Mouse (Mus musculus): ENCODE data around the gene Dnajc7. TPM values are rescaled to one million over a fixed set of nuclear protein-coding genes. Genes with fewer than 3 reads are reported as not detected.
"Not testable (repeated sequence)": the region's sequence is repeated elsewhere in the genome, so short reads cannot be mapped to it uniquely, and the experiment has no call there.

Gene Dnajc7
- polyA plus RNA-seq, 1 experiment, result 89.7 TPM

- Histone ChIP-seq H3K36me3 (ENCODE audit: control insufficient read depth, insufficient read depth) (peaks cover 90% of the 10 kb centered on the region), H3K27me3 (ENCODE audit: control insufficient read depth, insufficient read depth, insufficient read length) (no peaks in the 10 kb centered on the region), H3K79me3 (ENCODE audit: low read depth) (peaks cover 2% of the 10 kb centered on the region), H3K4me3 (ENCODE audit: insufficient read depth, poor library complexity, severe bottlenecking) (no peak overlapping the region), H3K79me2 (ENCODE audit: control insufficient read depth, insufficient read depth) (no peaks in the 10 kb centered on the region), H3ac (ENCODE audit: control insufficient read depth, insufficient read length, low read depth) (no peak overlapping the region)
- TF ChIP-seq USF1 (IDR thresholded peaks at IDR 0.05; ENCODE audit: low read depth), result no peak
- no peak for TF ChIP-seq MYOG (IDR thresholded peaks at IDR 0.05; ENCODE audit: control insufficient read depth, extremely low read depth, insufficient read length)
- no peak for TF ChIP-seq CTCF (IDR thresholded peaks at IDR 0.05; ENCODE audit: control insufficient read depth, insufficient read depth, insufficient read length)
- TF ChIP-seq MAX (IDR thresholded peaks at IDR 0.05), result no peak
- no peak for TF ChIP-seq FOSL1 (IDR thresholded peaks at IDR 0.05; ENCODE audit: insufficient read depth, low read length, poor library complexity, severe bottlenecking)
- TF ChIP-seq MYOD1 (IDR thresholded peaks at IDR 0.05; ENCODE audit: control insufficient read depth, insufficient read length, low read depth), result no peak
- TF ChIP-seq CEBPB (IDR thresholded peaks at IDR 0.05; ENCODE audit: low read depth), result no peak
Measured at GRCm38 (mm10) chr11:100585148-100585547, 34.8 kb downstream of the Dnajc7 start.

- no peak for TF ChIP-seq USF1 (IDR thresholded peaks at IDR 0.05; ENCODE audit: low read depth)
- no peak for TF ChIP-seq MAX (IDR thresholded peaks at IDR 0.05)
- TF ChIP-seq CTCF (IDR thresholded peaks at IDR 0.05; ENCODE audit: control insufficient read depth, insufficient read depth, insufficient read length), result no peak
- TF ChIP-seq MYOG (IDR thresholded peaks at IDR 0.05; ENCODE audit: control insufficient read depth, extremely low read depth, insufficient read length), result no peak
- no peak for TF ChIP-seq CEBPB (IDR thresholded peaks at IDR 0.05; ENCODE audit: low read depth)
- no peak for TF ChIP-seq FOSL1 (IDR thresholded peaks at IDR 0.05; ENCODE audit: insufficient read depth, low read length, poor library complexity, severe bottlenecking)
- TF ChIP-seq MYOD1 (IDR thresholded peaks at IDR 0.05; ENCODE audit: control insufficient read depth, insufficient read length, low read depth), result no peak
- Histone ChIP-seq H3K36me3 (ENCODE audit: control insufficient read depth, insufficient read depth) (peaks cover 86% of the 10 kb centered on the region), H3ac (ENCODE audit: control insufficient read depth, insufficient read length, low read depth) (no peak overlapping the region), H3K27me3 (ENCODE audit: control insufficient read depth, insufficient read depth, insufficient read length) (no peaks in the 10 kb centered on the region), H3K4me3 (ENCODE audit: insufficient read depth, poor library complexity, severe bottlenecking) (no peak overlapping the region), H3K79me2 (ENCODE audit: control insufficient read depth, insufficient read depth) (no peaks in the 10 kb centered on the region), H3K79me3 (ENCODE audit: low read depth) (peaks cover 2% of the 10 kb centered on the region)
Measured at GRCm38 (mm10) chr11:100584561-100584961, 35.4 kb downstream of the Dnajc7 start.

GRCm38 (mm10) chr11:100582836-100583235 lies 37.1 kb downstream of the Dnajc7 start:
- no peaks in the 10 kb centered on the region for H3K79me2 ChIP-seq (ENCODE audit: control insufficient read depth, insufficient read depth)
- no peak for TF ChIP-seq CTCF (IDR thresholded peaks at IDR 0.05; ENCODE audit: control insufficient read depth, insufficient read depth, insufficient read length)
- no peak for TF ChIP-seq USF1 (IDR thresholded peaks at IDR 0.05; ENCODE audit: low read depth)
- TF ChIP-seq MAX (IDR thresholded peaks at IDR 0.05), result no peak
- no peak for TF ChIP-seq MYOD1 (IDR thresholded peaks at IDR 0.05; ENCODE audit: control insufficient read depth, insufficient read length, low read depth)
- no peak for TF ChIP-seq FOSL1 (IDR thresholded peaks at IDR 0.05; ENCODE audit: insufficient read depth, low read length, poor library complexity, severe bottlenecking)
- no peak for TF ChIP-seq MYOG (IDR thresholded peaks at IDR 0.05; ENCODE audit: control insufficient read depth, extremely low read depth, insufficient read length)
- TF ChIP-seq CEBPB (IDR thresholded peaks at IDR 0.05; ENCODE audit: low read depth), result no peak
- H3K27me3 ChIP-seq (ENCODE audit: control insufficient read depth, insufficient read depth, insufficient read length), result no peaks in the 10 kb centered on the region
- H3ac ChIP-seq (ENCODE audit: control insufficient read depth, insufficient read length, low read depth), result no peak overlapping the region
- H3K36me3 ChIP-seq (ENCODE audit: control insufficient read depth, insufficient read depth), result peaks cover 85% of the 10 kb centered on the region
- H3K4me3 ChIP-seq (ENCODE audit: insufficient read depth, poor library complexity, severe bottlenecking), result no peak overlapping the region
- peaks cover 2% of the 10 kb centered on the region for H3K79me3 ChIP-seq (ENCODE audit: low read depth)

- not testable (repeated sequence) for H3K27me3 ChIP-seq (ENCODE audit: control insufficient read depth, insufficient read depth, insufficient read length); H3K79me3 ChIP-seq (ENCODE audit: low read depth); H3K4me3 ChIP-seq (ENCODE audit: insufficient read depth, poor library complexity, severe bottlenecking); H3K79me2 ChIP-seq (ENCODE audit: control insufficient read depth, insufficient read depth); H3ac ChIP-seq (ENCODE audit: control insufficient read depth, insufficient read length, low read depth)
- H3K36me3 ChIP-seq (ENCODE audit: control insufficient read depth, insufficient read depth), result peaks cover 81% of the 10 kb centered on the region
Measured at GRCm38 (mm10) chr11:100582413-100582812, 37.6 kb downstream of the Dnajc7 start.

- Histone ChIP-seq H3K27me3 (ENCODE audit: control insufficient read depth, insufficient read depth, insufficient read length) (no peaks in the 10 kb centered on the region), H3ac (ENCODE audit: control insufficient read depth, insufficient read length, low read depth) (no peak overlapping the region), H3K79me3 (ENCODE audit: low read depth) (peaks cover 2% of the 10 kb centered on the region), H3K79me2 (ENCODE audit: control insufficient read depth, insufficient read depth) (no peaks in the 10 kb centered on the region), H3K4me3 (ENCODE audit: insufficient read depth, poor library complexity, severe bottlenecking) (no peak overlapping the region), H3K36me3 (ENCODE audit: control insufficient read depth, insufficient read depth) (peaks cover 75% of the 10 kb centered on the region)
- no peak for TF ChIP-seq MYOG (IDR thresholded peaks at IDR 0.05; ENCODE audit: control insufficient read depth, extremely low read depth, insufficient read length)
- TF ChIP-seq MYOD1 (IDR thresholded peaks at IDR 0.05; ENCODE audit: control insufficient read depth, insufficient read length, low read depth), result no peak
Measured at GRCm38 (mm10) chr11:100581756-100582155, 38.2 kb downstream of the Dnajc7 start.

GRCm38 (mm10) chr11:100580275-100580674 lies 39.7 kb downstream of the Dnajc7 start:
- no peak overlapping the region for H3ac ChIP-seq (ENCODE audit: control insufficient read depth, insufficient read length, low read depth)
- no peak overlapping the region for H3K4me3 ChIP-seq (ENCODE audit: insufficient read depth, poor library complexity, severe bottlenecking)
- peaks cover 2% of the 10 kb centered on the region for H3K79me3 ChIP-seq (ENCODE audit: low read depth)
- peaks cover 60% of the 10 kb centered on the region for H3K36me3 ChIP-seq (ENCODE audit: control insufficient read depth, insufficient read depth)
- TF ChIP-seq USF1 (IDR thresholded peaks at IDR 0.05; ENCODE audit: low read depth), result no peak
- TF ChIP-seq MYOG (IDR thresholded peaks at IDR 0.05; ENCODE audit: control insufficient read depth, extremely low read depth, insufficient read length), result no peak
- TF ChIP-seq MAX (IDR thresholded peaks at IDR 0.05), result no peak
- TF ChIP-seq CTCF (IDR thresholded peaks at IDR 0.05; ENCODE audit: control insufficient read depth, insufficient read depth, insufficient read length), result no peak
- no peak for TF ChIP-seq FOSL1 (IDR thresholded peaks at IDR 0.05; ENCODE audit: insufficient read depth, low read length, poor library complexity, severe bottlenecking)
- no peak for TF ChIP-seq CEBPB (IDR thresholded peaks at IDR 0.05; ENCODE audit: low read depth)
- TF ChIP-seq MYOD1 (IDR thresholded peaks at IDR 0.05; ENCODE audit: control insufficient read depth, insufficient read length, low read depth), result no peak
- H3K27me3 ChIP-seq (ENCODE audit: control insufficient read depth, insufficient read depth, insufficient read length), result no peaks in the 10 kb centered on the region
- no peaks in the 10 kb centered on the region for H3K79me2 ChIP-seq (ENCODE audit: control insufficient read depth, insufficient read depth)

Data from C2C12 (cell line).